Mouse (Mus musculus) left cerebral cortex, postnatal 14 days (tissue): ENCODE results near the gene Fam216b. TPM values are rescaled to one million over a fixed set of nuclear protein-coding genes. Genes with fewer than 3 reads are reported as not detected.
A peak's percentile ranks its signal among the peaks of the same experiment; 100 is the strongest.

ENCODE experiments used
- DNase-seq, 2 experiments: peaks; one replicate each; pipeline ENCODE4 v3.0.0; 2021 to 2022; ENCODE audit warnings: low spot score in 2 of 2, mixed read lengths in 1 of 2
- intact Hi-C: fragments of 180-260 bp; cut with DNase I; formaldehyde crosslinking; loops from one replicate; pipeline ENCODE4 v1.15.1; 2025
- long read RNA-seq, 2 experiments: library from polyadenylated mRNA; stranded (forward); transcript quantifications; one replicate each; pipeline ENCODE4 v2.0.0; 2021
- total RNA-seq, 2 experiments: library from RNA; stranded (reverse); gene quantifications; 2 replicates each; pipeline ENCODE4 v1.2.3; 2021

Fam216b gene
- total RNA-seq: under 1 TPM in 1 of 2 experiments, not detected in 1; 0.23 TPM
- long read RNA-seq, experiment 1, partial matches to known transcripts: 0 of 1 reads
- long read RNA-seq, experiment 1, other reads (novel, unspliced or antisense): 0 of 1 reads
- long read RNA-seq, experiment 2: 0 reads

DNA sequence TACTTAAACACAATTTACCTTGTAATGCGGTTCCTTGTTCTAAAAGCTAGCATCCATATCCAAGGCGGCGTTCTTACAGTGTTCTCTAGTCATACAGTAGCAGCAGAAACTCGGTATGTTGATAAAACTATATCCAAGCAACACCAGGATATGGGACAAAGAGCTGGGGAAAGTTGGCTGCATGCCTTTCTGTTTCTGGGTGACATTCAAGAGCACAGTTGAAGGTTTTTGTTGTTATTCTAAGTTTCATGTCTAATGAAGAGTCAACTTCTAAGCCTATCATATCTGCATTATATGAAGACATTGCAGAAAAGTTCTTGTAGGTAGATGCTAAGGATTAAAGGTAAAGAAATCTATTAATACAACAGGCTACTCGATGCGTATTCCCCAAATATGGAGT, at the start of gene Fam216b:
TSS of gene Fam216b (minus strand) at position 101 of the 400 bp plus-strand sequence.
- intact Hi-C loops: no loop called here
- DNase-seq: no peak

DNA sequence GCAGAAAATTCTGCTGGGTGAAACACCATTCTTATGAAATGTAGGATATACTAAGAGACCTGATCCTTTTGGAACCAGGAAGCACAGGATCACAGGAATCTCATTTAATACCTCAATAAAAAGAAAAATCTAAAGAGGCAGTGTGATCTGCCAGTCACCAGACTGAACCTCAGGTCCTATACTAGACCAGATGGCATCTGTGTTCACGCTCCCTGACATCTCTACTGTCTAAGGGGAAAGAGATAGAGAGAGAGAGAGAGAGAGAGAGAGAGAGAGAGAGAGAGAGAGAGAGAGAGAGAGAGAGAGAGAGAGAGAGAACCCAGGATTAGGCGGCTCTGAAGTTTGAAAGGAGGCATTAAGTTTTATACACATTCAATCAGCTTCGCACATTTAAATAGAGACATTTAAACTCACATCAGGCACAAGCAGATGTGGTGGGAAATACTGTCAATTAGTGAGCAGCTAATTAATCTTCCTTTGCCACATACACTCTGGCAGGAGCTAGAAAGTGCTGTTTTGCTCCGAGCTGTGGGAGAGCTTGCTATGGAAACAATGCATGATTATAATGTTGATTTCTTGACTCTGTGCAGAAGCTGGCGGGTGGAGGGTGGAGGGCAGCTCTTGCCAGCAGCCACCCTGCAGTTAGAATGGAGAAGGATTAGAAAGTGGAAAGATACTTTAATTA, 43.7 kb upstream of the Fam216b start:
- intact Hi-C loops: no loop called here
- peak; percentile 24 to 30 for DNase-seq

DNA sequence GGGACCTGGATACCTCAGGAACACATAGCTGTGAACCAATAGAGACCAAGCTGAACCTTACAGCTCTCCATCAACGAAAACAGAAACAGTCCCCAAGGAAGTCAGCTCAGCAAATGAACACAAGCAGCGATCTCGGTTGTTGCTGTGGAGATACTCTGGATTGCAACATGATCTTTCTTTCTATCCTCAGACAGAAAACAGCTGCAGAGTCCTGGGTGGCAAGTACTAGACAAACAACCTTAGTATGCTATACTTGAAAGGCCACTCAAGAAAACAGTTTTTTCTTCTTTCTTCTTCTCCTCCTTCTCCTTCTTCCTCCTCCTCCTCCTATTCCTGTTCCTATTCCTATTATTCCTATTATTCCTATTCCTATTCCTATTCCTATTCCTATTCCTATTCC, 37.9 kb upstream of the Fam216b start:
- no peak for DNase-seq
- intact Hi-C loops: no loop called here

DNA sequence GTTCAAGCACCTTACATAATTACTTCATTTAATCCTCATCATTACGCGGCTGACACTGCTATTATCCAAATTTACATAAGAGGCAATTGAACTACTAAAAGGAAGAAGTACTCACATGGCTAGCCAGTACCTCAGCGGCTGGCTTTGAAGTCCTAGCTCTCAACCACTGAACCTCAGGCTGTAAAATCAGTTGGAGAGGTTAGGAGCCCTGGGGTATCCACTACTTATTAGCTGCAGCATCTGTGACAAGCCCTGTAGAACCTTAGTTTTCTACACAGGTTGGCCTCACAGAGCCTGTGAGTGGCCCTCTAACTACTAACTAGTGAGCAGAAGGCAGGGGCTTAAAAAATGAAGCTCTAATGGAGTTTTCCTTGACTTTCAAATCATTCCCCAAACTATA, 31.5 kb upstream of the Fam216b start:
- no peak for DNase-seq
- intact Hi-C loops: no loop called here

DNA sequence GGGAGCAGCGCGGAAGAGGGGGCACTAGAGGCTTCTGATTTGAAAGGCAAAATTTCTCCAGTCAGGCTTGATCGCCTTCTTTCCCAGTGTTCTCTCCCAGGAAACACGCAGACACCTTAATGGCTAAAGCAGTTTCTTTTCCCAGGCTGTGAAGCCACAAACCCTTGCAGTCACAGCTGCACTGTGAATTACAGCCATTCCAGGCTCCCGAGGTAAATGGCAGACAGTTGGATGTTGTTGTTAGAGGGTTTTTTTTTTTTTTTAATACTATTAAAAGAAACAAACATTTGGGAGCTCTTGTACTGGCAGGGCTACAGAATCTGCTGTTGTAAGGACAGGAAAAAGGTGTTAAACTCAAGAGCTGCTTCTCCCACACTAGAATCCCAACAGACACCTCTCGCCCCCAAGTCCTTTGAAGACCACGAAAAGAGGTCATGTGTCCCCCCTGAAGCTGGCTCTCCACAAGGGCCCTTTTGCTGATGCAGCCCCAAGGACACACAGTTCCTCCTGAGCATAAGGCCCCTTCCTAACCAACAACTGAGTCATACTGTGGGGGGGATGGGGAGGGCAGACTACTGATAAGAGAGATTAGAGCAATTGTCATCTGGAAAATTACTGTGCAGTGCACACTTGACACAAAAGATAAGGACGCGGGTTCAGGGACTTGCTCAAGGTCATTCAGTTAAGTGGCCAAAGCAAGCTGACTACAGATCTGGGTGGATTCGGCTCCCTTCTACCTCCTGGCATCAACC, 30.8 kb upstream of the Fam216b start:
- intact Hi-C loops: no loop called here
- DNase-seq: no peak

DNA sequence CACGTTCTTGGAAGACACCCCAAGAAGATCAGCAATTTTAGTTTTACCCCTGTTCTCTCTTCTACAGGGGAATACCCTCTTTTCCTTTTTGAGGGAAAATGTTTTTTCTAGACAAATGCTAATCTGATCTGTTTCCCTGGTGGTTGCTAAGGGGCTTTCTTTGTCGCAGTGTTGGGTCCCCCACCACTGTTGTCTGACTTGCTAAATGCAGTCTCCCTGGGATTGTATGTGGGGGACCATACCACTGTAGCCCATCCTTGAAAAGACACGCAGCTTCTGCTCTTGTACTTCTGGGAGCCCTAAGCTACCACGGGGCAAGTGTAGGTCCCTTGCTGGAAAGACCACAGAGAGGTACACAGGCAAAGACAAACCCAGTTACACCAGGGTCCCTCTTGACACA, 28.9 kb upstream of the Fam216b start:
- intact Hi-C loops: no loop called here
- DNase-seq: no peak

DNA sequence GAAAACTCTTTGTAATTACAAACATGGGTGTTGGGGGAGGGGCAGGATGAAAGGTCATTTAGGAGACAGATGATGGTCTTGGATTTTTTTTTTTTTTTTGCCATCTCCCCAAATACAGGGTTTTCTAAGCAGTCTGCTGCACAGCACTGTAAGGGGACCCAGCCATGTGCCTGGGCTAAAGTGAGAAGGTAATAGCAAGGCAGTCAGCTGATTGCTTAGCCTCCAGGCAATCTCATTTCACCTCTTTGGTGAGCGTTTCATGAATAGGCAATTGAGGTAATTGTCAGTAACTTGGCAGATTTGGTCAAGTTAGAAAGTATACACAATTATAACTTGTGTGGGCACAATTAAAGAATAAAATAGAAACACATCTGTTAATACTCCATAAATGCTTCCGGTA, 28.5 kb upstream of the Fam216b start:
- intact Hi-C loops: no loop called here
- DNase-seq: no peak

DNA sequence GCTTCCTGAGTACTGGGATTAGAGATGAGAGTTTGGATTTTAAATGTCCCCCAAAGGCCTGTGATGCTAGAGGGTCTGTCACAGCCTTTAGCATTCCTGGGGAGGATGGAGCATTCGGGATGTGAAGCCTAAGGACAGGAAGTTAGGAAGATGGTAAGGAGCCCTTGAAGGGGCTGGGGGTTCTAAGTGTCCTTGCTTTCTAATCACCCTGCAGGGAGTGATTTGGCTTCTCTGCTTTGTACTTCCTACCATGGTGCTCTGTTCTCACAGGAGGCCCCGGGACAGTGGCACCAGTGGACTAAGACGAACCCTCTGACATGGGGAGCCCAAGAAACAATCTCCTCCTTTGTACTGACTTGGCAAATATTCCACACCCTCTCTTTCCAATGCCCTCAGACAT, 23.7 kb upstream of the Fam216b start:
- intact Hi-C loops: no loop called here
- no peak for DNase-seq

DNA sequence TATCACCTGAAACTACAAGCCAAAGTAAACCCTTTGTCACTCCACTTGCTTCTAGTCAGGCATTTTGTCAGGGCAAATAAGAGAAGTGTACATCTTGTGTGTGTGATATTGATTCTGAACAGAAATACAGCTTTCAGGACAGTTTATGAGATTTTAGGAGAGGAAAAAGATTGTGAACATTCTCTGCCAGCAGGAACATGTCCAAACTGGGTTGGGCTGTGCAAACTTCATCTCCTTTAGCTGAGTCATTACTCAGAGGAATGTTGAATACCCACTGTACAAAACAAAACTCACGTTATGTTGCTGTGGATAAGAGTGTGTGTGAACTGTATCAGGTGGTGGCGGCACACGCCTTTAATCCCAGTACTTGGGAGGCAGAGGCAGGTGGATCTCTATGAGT, 22.1 kb upstream of the Fam216b start:
- intact Hi-C loops: no loop called here
- DNase-seq: no peak

DNA sequence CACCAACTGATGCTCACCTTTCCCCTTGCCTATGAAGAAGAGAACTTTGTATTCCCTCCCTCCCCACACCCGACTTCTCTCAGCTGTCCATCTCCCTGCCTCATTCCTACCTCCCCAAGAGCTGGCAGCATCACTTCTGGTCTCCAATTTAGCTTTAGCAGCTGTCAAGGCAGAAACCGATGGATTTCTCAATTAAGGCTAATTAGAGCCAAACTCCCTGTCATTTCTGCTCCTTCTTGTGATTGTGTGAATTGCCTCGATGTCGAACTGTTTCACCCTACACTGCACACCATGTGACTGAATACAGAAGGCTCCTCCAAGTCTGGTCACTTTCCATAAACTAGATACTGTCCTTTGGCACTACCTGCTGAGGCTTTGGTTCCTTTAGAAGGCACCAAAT, 20.6 kb upstream of the Fam216b start:
- intact Hi-C loops: no loop called here
- no peak for DNase-seq

DNA sequence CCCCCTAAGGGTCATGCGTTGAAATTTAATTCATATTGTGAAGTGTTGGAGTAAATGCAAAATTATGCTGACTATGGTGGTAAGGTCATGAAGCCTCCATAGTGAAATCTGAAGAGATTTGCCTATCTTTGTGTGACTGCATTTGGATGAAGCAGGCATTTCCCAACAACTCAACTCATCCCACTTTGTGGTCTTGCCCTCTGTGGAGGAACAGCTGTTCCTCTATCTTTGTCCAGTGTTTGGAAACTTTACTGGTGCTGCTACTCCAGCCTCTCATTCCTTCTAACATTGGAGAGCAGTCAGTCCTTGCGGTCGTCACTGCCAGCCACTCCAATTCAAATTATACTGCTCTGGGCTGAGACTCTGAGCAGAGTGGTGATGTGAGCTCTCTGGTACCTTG, 19.6 kb upstream of the Fam216b start:
- intact Hi-C loops: no loop called here

DNA sequence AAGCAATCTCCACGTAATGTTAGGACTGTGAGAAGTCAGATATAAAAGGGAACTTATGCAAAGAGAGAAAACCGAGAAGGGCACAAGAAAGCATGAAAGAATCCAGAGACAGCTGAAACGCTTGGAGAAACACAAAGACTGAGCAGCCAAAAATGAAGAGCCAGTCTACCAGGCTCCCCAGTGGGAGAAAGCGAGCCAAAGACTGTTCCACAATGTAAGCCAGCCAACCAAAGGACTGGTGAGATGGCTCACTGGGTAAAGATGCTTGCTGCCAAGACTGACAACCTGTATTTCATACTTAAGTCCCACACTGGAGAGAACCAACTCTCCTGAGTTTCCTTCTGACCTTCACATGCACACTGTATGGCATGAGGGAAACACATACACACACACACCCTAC, 784 bp upstream of the Fam216b start:
- no peak for DNase-seq
- intact Hi-C loops: no loop called here

More for the DNA sequence above, 19.6 kb upstream of the Fam216b start:
- DNase-seq: no peak

DNA sequence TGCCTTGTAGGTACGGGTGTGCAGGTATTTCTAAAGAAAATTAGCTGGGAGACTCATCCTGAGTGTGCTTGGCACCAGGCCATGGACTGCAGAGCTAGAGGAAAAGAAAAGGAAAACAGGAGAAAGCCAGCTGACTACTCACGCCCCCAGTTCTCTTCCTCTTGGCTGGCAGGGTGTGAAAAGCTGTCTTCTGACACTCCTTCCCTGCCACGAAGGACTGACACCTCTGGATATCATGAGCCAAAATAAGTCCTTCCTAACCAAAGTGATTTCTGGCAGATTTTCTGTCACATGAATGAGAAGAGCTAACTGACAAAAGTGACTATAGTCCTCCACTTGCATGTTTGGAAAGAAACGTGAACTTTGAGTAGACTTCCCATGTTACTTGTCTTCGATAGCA, 5.3 kb downstream of the Fam216b start:
- peak; percentile 18 for DNase-seq
- intact Hi-C loops: no loop called here

DNA sequence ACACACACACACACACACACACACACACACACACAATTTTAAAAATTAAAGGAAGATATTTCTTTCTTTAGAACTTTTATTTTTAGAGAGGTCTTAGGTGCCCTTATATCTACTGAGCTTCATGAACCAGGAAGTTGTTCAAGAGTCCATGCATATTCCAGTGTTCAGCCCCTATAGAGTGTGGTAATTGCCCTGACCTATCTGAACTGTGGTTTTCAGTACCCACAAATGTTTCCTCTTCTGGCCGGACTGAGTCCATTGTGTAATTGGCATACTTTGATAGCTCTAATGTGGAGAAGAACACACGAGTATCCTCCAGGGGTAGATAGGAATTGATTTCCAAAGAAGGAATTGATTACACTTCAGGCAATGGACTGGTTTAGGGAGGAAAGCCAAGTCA, 11.3 kb downstream of the Fam216b start:
- no peak for DNase-seq
- intact Hi-C loops: no loop called here

DNA sequence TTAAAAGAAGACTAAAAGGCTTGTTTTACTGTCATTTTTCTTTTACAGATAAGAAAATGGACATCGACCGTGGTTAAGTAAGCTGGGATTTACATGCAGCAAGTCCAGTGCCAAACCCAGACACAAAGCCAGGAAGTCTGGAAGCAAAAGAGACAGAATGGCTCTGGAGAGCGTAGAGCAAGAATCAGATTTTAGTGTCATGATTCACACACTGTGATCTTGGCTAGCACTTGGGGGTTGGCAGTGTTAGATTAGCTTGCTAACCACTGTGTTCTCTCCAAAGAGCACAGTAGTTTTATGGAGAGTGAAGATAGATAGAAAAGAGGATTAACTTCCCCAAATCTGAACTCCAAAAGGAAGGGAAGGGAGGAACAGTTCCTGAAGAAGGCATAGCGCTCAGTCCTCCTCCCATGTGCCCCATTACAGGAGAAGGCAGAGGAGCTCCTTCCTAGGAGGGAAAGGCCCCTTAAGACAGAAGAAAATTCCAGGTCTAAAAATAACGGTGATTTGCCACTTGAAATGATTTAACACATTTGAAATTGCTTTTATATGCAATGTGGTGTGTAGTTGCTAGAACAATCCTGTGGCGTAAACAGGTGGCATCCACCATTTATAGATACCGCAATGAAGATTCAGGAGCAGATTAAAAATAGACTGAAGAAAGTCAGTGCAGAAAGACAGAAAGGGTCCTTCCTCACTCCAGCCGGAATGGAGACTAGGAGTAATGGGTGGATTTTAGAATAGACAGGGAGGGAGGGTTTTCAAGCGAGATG, 22.7 kb downstream of the Fam216b start:
- intact Hi-C loops: no loop called here
- peak; percentile 13 to 70 for DNase-seq

DNA sequence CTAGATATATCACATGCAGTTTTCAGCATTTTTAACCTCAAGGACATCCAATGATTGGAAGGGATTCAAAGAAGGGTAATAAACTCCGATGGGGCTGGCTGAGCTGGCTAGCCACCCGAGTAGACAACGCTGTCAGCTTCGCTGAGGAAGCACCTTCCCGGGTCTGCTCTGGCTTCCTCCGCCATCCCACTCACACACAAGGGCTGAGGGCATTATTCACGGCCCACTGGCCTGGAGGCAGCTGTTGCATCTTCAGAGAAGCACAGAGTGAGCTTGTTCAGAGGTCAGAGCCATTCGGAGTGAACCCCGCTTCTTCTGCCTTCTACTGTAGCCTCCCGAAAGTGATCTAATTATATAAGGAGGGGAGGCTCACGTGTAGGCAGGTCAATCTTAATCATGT, 26.3 kb downstream of the Fam216b start:
- DNase-seq: no peak
- intact Hi-C loops: no loop called here

DNA sequence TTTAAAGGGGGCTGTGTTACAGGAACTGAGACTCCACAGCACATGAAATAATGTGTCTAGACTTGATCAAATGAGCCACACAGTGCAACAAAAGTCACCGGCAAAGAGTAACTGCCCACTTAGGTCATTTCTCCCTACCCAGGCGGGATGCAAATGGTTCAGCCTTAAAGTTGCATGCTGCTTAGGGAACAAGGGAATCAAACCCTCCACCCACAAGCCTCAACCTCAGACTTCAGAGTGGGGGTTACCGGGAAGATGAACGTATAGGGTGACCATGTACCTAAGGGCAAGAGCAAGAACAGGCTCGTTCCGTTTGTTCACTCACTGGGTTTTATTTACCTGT, 28.2 kb downstream of the Fam216b start:
- intact Hi-C loops: no loop called here
- no peak for DNase-seq

DNA sequence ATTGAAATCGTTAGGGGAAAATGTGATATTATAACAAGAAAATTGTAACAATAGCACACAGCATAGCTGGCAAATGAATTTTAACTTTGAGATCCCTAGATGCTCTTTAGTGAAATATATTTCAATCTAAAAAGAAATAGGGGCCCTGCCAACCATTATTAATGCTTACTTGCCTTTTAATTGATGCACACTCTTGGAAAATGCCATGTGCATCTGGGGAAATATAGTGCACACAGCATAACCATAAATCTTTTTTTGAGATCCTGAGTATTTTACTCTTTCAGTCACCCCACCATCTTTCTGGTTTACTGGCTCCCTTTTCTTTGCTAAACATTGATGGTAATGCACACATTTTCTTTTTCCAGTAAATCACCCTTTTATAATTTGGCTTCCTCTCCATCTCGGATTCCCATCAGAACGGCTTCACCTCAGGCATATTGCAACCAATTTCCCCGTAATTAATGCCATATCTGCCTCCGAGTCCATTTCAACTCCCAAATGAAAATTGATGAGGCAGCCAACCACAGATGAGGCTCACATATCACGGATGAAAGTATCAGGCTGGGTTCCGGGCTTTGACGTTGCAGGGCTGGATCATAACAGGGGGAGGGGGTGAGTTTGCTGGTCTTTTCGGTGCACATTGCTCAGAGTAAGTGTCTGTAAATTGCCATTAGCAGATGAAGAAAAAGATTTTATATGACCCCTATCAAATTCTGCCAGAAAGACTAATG, 28.8 kb downstream of the Fam216b start:
- DNase-seq: no peak
- intact Hi-C loops: no loop called here

DNA sequence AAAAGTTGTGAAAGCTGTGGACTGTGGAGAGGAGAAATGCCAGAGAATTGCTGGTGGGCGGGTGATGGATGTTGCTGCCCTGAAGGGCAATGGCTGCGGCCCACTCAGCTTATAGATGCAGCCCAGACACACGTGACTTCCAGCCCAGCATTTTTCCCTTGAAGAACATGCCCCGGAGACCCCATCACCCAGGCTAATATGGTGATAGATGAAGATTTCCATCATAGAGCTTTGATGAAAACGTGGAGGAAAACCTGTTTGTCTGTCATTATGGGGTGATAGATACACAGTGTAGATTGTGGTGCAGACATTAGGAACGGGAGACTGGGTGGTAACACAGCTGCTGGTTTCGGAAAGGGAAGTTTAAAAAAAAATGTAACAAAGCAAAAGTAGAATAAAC, 31.4 kb downstream of the Fam216b start:
- intact Hi-C loops: no loop called here
- DNase-seq: no peak

DNA sequence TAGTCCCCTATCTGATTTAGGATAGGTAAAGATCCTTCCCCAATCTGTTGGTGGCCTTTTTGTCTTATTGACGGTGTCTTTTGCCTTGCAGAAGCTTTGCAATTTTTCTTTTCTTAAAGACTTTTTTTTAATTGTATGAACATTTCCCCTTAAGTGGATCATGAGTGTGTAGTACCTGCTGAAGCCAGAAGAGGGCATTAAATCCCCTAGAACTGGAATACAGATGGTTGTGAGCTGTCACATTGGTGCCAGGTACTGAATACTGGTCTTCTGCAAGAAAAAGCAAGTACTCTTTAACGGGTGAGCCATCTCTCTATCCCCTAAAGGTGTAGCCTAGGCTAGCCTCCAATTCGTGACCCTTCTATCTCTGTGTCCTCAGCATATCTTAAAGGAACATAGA, 32.4 kb downstream of the Fam216b start:
- intact Hi-C loops: no loop called here
- no peak for DNase-seq
